Mouse (Mus musculus) adrenal gland, postnatal 10 days (tissue): ENCODE results near the gene Tbp. TPM values are rescaled to one million over a fixed set of nuclear protein-coding genes. Genes with fewer than 3 reads are reported as not detected.

Experiments
- DNase-seq: peaks from one replicate; pipeline ENCODE4 v3.0.0; 2021; ENCODE audit warnings: mixed read lengths
- long read RNA-seq, 2 experiments: library from polyadenylated mRNA; stranded (forward); transcript quantifications; one replicate each; pipeline ENCODE4 v2.0.0; 2021
- total RNA-seq, 2 experiments: library from RNA; stranded (reverse); gene quantifications; 2 replicates each; pipeline ENCODE4 v1.2.3; 2021

The Tbp gene
- 10 to 100 TPM; 24.5 to 24.7 TPM for total RNA-seq
- long read RNA-seq, experiment 1, full-length matches to known transcripts = 2 of 5 reads
- long read RNA-seq, experiment 1, partial matches to known transcripts = 0 of 5 reads
- long read RNA-seq, experiment 1, other reads (novel, unspliced or antisense) = 3 of 5 reads
- long read RNA-seq, experiment 2, full-length matches to known transcripts = 5 of 8 reads
- long read RNA-seq, experiment 2, partial matches to known transcripts = 2 of 8 reads
- long read RNA-seq, experiment 2, other reads (novel, unspliced or antisense) = 1 of 8 reads

DNA sequence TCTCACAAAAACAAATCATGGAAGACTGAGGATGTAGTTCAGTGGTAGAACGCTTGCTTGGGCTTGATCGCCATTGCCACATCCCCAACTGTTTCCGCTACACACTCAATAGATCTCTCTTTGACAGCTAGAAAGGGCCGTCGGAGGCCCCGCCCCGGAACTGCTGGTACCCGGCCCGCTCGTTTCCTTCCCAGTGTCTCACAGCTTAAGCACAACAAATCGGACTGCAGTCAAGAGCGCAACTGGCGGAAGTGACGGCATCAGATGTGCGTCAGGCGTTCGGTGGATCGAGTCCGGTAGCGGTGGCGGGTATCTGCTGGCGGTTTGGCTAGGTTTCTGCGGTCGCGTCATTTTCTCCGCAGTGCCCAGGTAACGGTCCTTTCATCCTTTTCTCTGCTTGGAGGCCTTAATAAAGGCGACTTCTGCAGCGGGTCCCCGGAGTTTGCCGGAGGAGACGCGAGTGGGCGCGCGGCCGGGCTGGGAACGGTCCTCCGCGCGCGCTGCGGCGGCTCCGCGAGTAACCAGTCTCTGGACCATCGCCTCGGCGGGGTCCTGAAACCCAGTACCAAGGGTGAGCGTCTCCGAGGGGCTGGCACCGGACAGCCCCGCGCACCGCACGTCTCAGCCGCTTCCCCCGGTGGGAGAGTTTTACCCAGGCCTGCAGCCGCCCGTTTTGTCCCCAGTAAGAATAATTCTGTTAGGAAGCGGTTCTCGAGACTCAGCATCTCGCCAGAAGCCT lies at the start of gene Tbp, which contains the start of gene Psmb1:
TSS of gene Tbp (plus strand) at position 233 of the 739 bp plus-strand sequence.
TSS of gene Psmb1 (minus strand) at position 96 of the 739 bp plus-strand sequence.
- DNase-seq = peak; percentile 98

DNA sequence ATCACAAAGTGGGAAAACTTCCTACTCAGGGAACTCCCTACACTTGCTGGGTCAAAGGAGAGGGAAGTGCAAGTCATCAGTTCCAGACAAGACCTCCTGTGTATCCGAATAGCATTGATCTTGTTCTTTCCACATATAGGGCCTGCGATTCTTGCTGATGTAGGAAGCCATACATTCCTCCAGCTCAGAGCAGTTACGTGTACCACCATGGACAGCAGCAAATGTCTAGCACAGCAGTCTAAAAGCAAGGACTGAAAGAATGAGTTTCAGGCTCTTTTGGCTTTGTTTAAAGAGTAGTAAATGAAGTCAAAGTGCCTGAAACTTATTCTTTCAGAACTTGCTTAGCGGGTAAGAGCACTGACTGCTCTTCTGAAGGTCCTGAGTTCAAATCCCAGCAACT lies 44.5 kb upstream of the Tbp start:
- no peak for DNase-seq

DNA sequence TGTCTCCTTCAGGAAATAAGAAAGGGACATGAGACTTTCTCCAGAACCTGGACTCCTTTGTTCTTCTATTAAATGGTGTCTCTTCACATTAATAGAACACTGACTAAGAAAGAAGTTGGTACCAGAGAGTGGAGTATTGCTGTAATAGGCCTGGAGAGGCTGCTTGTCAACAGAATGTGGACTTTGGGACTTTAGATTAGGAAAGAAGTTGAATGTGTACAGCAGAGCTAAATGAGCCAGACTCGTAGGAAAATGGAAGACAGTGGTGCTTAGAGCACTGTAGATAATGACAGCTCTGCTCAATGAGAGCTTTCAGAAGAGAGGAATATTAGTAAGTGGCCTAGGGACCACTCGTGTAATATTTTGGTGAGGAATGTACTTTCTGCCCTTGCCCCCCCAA lies 43.1 kb upstream of the Tbp start:
- DNase-seq = no peak

DNA sequence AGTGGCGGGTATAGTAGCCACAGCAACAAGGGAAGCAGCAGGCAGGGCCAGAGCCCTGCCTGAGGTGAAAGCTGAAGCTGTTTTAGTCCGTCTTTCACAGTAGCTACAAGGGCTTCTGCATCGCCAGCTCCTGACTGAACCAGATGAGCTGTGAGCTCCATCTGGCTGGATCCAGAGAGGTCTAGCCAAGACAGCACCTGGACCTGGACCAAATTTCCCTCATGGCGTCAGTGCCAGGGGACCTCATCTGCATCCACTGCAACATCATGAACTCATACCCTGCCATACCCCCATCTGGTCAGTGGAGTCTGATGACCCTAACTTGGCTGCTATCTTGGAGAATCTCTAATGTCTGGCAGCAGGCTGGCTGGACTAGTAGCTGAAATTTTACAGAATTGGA lies 39.9 kb upstream of the Tbp start:
- DNase-seq = no peak

DNA sequence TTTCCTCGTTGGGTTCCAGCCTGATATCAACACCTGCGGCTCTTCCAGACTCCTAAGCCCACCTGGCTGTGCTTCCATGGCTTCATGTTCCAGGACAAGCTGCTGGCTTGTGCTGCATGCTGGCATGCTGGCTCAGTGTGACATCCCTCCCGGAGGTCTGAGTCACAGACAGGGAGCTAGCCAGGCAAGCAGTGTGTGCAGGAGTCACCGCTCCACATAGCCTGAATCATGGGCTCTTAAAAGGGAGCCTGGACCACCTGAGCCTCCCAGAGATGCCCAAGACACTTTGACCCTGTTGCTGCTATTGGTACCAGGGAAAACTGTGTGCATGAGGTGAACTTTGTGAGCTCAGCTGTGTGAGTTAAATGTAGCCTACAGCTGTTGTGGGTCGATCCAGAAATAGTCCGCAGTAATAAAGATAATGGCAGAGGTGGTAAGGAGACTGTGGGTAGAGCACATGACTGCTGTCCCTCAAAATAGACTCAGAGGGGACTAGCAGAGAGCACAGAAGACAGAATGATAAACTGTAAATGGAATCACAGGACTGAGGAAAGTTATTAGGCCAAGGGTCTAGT lies 37.7 kb upstream of the Tbp start:
- no peak for DNase-seq

DNA sequence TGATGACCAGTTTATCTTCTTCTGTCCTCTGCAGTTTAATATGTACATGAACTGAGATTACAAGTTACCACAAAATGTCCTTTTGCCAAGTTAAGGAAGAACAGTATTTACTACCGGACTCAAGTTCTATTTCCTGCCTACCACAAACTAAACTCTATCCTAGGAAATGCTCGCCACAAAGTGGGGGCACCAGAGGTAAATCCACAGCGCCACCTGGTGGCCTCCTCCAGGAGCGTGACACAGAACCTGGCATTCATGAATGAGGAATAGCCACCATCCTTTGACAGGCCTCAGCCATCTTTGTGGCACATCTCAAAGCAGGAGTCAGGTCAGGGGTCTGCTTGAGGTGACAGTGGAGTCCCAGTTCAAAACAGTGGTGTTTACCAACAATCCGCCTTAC lies 32.0 kb upstream of the Tbp start:
- DNase-seq = peak; percentile 81

DNA sequence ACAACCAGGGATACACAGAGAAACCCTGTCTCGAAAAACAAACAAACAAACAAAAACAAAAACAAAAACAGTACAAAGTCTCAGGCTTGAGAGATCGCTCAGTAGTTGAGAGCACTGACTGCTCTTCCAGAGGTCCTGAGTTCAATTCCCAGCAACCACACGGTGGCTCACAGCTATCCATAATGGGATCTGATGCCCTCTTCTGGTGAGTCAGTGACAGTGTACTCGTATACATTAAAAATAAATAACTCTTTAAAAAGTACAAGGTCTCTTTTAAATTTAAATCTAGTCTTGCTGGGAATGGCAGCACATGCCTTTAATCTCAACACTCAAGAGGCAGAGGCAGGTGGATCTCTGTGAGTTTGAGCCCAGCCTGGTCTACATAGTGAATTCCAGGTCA lies 27.0 kb upstream of the Tbp start:
- DNase-seq = no peak

DNA sequence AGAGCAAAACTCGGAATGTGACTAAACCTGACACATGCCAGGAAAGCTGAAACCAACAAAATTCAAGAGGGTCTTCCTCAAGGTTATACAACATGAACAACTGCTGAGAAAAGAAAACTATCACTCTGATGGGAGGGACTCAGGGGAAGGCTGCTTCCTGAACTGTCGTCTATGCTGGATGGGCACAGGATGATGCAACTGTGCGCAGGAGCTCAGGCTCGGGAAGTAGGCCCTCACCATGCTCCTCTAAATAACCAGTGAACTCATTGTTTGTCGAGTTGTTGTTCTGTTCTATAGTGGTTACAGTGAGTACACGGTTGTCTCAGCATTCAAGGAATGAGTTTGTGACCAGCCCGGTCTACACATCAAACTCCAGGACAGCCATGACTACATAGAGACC lies 9.1 kb upstream of the Tbp start:
- no peak for DNase-seq

DNA sequence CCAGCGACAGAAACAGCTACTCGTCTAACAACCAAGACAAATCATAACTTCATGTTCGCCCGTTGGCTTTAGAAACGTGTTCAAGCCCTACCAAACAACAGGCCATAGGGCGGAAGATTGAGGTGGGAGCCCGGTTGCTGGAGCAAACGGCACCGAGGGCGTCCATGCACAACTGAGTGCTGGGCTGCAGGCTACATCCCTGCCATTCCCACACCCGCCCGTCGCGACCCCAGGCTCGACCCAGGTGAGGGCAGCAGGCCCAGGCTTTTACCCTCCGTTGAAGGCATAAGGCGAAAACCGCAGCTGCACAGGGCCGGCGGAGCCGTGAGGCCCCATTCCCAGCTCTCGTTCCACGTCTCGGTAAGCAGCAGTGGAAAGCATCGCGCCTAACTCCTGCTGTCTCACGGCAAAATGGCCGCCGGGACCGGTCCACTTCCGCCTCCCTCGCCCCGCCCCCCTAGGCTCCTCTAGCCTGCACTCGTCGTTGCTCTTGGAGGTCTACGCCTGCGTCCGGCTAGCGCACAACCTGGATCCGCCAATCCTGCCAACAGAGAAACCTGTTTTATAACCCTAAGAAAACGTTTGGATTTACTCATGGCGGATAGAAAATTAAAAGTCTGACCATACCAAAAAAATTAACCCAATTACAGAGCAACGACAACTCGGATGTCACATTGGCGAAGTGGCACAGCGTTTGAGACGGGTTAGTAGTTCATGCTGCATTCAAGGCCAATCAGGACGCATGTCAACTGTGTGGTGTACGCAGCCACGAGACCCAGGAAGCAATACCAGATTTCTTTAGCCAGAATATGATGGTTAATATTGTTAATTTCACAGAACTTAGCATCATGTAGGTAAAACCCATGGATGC lies 1.6 kb upstream of the Tbp start:
- DNase-seq = peak; percentile 96

DNA sequence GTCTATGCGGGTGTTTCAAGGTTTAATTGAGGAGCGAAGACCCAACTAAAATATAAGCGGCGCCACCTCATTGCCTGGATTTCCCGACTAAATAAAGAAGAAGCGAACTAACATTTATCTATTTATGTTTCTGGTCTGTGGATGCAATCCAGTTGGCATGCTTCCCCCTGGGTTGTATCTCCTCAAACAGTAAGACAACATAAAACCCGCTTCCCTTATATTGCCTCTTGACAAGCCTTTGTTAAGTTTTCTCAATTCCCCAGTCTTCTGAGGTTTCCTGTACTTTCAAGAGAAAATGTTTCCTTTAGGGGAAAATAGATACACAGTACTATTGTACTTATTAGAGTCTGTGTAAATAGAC lies 955 bp upstream of the Tbp start:
- no peak for DNase-seq

DNA sequence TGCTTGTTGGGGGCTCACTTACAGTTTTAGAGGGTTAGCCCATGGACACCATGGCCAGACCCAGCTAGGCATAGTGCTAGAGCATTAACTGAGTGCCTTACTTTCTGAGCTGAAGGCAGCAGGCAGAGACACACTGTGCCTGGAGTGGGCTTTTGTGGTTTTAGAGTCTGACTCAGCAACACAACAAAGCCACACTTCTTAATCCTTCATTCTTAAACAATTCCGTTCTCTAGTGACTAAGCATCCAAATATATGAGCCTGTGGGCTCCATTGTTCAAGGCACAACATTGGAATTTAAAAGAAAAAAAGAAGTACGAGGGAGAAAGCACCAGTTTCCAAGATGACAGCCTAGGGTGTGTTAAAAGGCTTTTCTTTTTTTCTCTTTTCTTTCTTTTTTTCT lies 11.0 kb downstream of the Tbp start:
- DNase-seq = no peak

DNA sequence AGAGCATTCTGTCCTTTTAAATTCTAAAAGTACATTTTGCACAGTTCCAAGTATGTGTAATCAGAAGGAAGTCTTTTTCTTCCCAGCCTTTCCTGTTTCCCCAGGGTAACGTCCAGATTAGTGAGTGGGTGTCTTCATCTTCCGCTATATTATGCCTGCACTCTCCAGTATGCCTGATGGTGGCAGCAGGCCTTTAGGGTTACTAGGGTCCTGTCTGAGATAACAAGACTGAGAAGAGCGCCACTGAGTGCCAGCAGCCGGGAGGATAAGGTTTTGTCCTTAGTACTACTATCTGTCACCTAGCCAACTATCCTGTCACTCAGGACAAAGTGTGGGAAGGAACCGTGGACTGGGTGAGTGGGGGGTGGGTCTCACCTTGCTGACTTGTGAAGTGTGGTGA lies 18.1 kb downstream of the Tbp start:
- no peak for DNase-seq

DNA sequence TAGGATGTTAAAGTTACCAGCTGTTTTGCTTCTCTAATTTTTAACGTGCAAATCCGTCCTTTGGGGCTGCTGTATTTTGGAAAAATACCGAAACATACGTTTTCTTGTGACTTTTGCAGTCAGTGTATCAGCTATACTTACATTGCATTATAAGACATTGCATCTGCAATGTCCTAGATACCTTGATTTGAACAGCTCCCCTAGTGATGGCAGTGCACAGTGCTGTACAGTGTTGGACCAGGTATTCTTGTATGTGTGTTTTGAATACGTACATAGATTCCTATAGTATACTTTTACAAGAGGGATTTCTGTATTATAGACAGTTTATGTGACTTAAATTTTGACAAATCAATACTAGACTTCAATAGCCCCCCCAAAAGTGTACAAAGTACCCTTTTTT lies 18.5 kb downstream of the Tbp start:
- no peak for DNase-seq

DNA sequence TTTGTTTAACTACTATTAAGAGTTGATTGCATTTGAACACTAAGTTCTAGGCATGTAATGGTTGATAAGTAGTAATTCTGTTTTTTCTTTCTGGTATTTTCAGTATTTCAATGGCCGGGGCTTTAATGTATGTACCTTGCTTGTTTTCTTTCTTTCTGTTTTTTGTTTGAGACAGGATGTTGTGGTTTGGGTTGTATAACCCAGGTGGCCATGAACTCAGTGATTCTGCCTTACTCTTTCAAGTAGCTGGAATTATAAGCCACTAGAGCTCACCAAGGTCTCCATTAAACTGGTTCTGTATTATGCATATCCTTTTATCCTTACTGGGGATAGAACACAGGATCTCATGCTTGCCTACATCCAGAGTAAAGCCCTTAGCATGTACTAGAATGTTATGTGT lies 19.1 kb downstream of the Tbp start:
- no peak for DNase-seq

DNA sequence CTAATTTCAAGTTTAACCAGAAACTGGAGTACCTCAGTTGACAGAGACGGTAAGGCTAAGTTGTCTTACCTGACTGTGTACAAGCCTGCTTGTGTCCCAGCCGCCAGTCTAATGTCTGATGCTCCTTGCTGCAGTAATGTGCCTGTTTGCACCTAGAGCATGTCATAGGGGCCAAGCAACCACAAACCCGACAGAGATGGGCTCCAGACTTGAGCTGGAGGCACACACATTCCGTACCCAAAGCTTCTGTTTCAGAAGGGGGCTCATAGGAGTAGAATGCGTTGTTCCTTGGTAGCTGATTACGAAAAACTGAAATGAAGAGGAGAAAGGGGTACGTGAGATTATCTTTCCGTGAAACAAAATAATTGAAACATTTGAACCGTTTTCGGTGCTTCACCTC lies 26.6 kb downstream of the Tbp start:
- DNase-seq = no peak

DNA sequence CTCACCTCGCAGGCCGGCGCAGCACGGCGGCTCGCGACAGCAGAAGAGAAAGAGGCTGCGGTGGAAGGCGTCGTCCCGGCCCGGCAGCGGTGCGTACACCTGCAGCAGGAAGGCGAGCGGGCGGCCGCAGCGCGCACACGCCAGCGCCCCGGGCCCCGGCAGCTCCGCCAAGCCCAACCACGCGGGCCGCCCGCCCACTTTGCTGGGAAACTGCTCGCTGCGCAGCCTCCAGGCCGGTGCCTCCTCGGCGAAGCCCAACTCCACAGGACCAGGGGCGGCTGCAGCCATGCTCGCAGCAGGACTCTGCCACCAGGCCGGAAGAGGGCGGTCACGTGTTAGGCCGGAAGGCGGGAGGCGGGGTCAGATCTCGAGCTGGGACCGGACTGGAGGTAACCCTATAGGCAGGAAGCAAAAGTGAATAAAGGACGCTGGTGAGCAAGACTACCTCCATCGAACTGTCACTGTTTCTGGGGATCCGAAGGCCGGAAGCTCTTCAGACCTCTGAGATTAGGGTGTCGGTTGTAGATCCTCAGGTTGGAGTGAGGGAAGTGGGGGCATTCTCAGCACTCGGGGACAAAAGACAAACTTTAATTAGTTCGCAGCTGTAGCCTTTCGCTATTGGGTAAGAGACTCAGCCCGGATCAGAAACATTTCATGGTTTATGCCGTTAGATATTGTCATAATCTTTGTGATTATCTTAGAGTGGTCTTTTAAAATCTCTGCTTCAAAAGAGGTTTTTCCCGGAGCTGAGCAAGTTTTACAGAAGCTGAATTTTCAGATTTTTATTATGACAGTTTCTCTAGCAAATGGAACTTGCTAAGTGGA lies 27.5 kb downstream of the Tbp start, which contains the start of gene Pdcd2:
TSS of gene Pdcd2 (minus strand) at position 316 of the 825 bp plus-strand sequence.
- peak; percentile 98 for DNase-seq

DNA sequence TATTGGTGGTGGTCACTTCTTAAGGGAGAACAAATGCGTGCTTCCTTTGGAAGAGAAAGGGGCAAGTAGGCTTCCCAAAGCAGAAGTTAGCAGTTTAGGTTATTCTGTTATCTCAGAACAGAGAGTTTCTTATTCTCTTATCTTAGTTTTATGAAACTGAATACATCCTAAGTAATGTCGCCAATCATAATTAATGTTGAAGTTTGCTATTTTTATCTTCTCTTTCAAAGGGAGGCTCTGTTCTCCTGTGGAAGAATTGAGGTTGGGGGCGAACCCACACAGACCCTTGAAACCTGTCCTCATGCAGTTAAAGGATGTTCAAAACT lies 28.1 kb downstream of the Tbp start:
- DNase-seq = no peak

DNA sequence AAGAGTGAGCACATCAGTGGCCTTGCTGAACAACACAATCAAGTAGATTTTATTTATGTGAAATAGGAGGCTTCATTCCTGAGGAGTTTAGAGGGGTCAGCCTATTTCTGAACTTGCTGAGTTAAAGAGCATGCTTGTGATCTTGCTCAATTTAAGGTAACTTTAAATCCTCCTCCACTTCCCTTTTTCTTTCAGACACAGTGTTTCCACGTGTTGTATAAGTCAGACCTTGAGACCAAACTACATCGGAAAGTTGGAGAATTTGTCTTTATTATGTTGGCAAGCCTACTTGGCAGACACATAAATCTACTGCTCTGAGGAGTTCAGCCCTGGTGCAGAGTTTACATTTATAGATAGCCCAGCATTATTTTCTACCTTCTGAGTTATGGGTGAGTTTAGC lies 29.2 kb downstream of the Tbp start:
- DNase-seq = no peak

DNA sequence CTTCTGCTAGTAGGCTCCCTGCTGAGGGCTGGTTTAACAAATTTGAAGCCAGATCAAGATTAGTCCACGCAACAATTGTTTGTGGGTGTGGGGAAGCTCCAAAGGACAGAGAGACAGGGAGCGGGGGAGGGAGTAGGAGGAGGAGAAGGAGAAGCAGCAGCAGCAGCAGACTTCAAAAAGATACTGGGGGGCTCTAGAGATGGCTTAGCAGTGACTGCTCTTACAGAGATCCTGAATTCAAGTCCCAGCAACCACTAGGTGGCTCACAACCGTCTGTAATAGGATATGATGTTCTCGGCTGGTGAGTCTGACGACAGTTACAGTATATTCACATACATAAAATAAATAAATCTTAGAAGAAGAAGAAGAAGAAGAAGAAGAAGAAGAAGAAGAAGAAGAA lies 30.5 kb downstream of the Tbp start:
- DNase-seq = peak; percentile 51

DNA sequence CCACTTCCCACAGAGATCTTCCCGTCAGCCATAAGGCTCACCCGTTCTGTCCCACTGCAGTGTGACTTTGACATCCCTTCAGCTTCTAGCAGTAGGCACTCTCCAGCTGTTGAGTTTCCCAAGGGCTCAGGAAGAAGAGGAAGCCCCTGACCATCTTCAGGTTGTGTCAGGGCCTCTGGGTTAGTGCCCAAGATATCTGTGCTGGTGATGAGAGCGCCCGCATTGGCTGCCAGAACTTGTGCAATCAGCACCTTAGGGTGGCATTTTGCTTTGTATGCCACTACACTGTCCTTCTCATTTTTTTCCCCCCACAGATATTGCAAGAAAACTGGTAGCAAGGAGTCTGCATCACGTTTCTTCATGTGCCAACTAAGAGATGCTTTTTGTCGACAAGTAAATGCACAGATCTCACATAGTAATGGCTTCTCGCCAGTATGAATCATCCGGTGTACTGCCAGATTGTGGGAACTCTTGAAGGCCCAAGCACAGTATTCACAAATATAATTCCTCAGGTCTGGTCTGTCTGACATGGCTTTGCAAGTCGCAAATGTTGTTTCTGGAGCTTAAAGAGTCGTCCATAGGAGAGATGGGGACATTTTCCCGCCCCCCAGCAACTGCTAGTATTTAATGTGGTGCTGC lies 35.6 kb downstream of the Tbp start:
- DNase-seq = peak; percentile 23

DNA sequence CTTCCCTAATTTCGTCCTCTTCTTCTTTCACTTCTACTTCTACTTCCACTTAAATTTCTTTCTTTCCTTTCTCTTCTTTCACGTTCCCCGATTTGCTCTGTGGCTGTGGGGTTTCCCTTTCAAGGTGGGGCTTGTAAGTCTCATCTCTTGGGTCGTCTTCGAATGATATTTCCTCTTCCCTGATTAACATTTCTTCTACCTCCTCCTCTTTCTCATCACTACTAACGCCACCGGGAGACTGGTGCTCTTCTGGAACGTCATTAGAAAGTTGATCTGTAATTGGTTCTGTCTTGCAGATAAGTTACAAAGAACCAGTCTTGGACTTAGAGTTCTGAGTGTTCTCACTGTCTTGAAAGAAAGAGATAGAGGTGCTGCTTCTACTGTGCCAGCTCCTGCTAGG lies 36.3 kb downstream of the Tbp start:
- DNase-seq = no peak
